Mouse (Mus musculus) thymus, postnatal 4 days (tissue): ENCODE results near the gene Hyou1.
"Not testable (repeated sequence)": the region's sequence is repeated elsewhere in the genome, so short reads cannot be mapped to it uniquely, and the experiment has no call there.

ENCODE experiments used
- DNase-seq: peaks from one replicate; pipeline ENCODE4 v3.0.0; 2021

Hyou1 gene

DNA sequence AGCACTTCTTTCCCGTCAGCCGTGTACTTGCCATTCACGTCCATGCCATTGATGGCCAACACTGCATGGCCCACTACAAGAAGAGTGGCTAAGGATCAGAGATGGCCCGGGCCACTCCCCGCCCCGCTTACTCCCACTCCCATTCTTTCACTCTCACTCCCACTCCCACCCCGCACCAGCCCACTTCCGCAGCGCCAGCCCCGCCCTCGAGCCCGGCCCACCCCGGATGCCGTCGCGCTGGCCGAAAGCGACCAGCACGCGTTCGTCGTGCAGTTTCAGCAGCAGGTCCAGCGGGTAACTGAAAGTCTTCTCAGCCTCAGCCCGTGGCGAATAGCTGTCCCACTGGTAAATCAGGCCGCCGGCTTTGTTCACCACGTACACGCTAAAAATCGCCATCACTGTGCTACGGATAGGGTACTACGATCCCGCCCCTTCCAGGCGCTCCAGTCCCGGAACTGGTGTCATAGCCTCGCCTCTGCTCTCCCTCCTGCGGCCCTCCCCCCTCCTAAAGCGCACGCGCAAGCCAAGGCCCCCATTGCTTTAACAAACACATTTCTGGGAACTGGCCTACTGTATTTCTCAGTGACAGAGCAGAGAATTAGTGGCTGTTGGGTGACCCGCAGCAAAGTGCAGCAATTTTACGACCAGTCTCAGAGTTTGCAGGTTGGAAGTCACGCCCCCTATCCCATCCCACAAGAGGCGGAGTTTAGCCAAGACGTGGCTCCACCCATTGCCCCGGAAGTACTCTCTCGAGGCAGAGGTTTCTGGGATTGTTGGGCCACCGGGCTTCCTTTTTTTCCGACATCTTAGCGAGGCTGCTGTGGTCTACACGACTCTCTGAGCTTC lies 27.8 kb downstream of the Hyou1 start, which contains the start of the genes Rps25 and Trappc4:
Gene Rps25, plus strand, starts transcription at position 234 of the 846 bp plus-strand sequence.
Gene Trappc4, minus strand, starts transcription at position 695 of the 846 bp plus-strand sequence.
- DNase-seq = peak; percentile 95

DNA sequence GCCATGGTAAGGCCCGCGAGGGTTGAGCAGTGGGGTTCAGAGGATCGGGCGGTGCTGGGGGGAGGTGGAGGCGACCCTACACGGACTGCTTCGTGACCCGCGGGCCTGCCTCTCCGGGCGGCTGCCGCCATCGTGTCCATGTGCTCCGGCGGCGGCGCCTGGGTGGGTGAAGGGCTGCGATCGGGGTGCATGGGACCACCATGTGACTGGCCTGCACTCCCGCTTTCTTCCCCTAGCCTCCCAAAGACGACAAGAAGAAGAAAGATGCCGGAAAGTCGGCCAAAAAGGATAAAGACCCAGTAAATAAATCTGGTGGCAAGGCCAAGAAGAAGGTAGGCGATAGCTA lies 28.4 kb downstream of the Hyou1 start:
- no peak for DNase-seq

DNA sequence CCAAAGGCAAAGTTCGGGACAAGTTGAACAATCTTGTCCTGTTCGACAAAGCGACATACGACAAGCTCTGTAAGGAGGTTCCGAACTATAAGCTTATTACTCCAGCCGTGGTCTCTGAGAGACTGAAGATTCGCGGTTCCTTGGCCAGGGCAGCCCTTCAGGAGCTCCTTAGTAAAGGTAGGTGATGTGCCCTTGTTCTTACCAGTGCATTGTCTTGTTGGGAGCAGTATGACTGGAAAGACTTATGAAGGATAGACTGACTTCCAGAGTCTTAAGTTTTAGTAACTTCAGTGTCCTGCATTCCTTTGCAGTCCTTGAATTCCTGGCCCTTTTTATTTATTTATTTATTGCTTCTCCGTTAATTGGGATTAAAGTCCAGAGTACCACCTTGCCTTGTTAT lies 29.4 kb downstream of the Hyou1 start:
- DNase-seq = not testable (repeated sequence)

DNA sequence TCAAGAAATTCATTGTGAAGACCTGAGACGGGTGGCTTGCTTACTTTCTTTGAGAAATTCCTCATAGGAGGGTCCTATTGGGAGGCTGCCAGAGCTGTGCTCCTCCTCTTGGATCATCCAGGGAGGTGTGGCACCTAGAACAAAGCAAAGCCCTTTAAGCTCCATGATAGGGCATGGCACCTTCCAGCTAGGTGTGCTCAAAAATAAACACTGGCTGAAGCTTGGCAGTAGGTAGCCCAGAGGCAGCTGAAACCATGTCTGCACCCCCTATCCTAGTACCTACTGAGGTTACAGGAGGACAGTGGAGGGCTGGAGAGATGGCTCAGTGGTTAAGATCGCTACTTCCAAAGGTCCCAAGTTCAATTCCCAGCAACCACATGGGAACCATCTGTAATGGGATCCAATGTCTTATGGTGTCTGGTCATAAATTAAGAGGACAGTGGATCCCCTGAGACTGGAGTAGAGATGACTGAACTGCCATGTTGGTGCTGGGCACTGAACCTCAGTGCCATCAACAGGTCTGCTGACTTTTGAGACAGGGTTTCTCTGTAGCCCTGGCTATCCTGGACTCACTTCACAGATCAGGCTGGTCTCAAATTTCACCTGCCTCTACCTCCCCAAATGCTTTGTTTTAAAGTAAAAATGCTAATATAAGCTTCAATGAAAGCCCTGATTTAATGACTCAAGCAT lies 31.5 kb downstream of the Hyou1 start:
- DNase-seq = no peak

DNA sequence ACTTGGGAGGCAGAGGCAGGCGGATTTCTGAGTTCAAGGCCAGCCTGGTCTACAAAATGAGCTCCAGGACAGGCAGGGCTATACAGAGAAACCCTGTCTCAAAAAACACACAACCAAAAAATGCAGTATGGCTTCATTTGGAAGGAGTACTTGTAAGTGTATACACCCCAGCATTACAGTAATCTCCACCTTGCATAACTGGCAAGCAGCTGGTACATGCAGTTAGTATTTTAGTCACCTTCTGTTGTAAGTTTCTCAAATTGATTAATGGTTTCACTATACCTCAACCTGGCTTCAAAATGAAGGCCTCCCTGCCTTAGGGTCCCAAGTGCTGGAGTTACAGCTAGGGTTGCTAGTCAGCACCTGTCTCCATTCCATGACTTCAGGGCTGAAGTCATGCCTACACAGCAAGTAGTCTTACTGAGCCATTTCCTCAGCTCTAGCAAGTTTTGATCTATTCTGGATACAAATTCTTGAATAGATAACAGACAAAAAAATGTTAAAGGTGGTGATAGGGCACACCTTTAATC lies 32.4 kb downstream of the Hyou1 start:
- no peak for DNase-seq

DNA sequence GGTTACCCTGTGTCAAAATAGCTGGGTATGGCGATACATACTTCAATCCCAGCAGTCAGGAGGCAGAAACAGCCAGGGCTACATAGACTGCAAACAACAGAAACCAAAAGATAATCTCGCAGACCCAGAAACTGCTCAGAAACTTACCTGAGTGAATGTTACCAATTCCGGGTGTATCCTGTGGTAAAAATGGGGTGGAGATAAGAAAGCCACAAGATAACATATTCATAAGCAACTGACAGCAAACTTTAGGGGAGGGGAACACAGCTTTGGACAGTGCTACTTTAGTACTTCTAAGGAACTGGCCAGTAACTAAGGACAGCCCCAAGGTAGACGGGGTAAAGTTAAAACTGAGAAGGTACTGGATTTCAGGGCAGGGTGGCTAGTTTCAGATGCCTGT lies 33.0 kb downstream of the Hyou1 start:
- DNase-seq = no peak

DNA sequence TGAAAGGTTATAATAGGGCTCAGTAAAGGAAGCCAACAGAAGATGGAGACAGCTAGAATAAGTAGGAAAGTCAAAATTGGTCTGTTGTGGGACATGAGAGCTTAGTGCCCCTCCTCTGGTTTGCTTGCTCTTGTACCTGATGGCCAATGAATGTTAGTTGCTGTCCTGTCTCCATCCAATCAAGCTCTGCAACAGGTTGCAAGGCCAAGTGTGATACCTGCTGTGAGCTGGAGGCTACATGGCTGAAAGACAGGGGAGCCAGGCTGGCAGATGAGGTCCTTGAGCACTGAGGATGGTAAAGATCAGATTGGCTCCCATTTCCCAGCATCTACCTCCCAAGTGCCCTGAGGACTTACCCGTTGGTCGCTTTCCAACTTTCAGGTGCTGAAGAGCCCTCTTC lies 33.5 kb downstream of the Hyou1 start:
- no peak for DNase-seq

DNA sequence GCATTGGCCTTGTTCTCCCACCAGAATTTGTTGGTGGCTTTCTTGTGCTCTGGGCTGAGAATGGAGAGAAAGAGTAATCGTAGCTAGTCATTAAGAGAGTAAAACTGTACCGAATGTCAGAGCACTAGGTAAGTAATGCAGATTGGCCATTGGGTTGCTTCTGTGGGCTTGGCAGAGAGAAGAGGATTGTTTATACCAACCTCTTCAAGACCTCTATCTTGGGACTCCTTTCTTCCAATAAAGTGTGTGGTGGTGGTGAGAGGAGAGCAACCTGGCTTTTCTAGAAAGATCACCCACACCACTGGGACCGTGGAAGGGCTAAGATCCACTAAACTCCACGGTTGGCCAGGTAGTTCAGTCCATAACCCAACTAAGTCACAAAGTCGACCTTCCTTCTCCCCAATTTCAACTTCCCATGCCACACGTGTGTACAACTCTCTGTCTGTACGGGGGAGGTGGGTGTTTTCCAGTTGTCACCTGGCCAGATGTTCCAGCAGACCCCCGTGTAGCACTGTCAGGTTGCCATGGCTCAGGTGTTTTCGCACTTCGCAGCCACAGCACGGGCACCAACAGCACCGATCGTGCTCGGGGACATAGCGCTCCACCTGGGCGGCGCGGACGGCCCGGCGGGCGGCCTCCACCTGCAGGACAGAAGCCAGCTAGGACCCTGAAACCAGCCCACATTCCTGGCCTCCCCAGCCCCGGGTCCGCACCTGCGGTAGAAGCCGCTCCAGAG lies 38.0 kb downstream of the Hyou1 start:
- DNase-seq = no peak

DNA sequence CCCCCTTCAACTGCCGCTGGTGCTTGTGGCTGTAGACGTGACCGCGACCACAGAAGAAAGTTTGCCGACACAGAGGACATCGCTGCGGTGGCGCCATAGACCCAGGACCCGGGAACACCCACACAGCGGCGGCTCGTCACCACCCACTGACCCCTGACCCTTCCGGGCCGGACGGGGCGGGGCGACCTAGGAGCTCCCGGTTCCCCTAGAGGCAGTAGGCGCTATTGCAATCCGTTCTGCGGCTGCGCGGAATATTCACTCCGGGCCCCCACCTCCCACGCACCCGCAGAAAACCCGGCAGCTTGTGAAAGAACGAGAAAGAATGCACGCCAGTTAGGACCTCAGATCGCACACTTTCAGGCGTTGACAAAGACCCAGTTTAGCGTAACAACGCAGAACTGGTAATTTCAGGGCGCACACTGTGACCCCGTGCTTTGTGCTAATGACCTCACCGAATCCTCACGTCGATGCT lies 38.6 kb downstream of the Hyou1 start:
- peak; percentile 95 for DNase-seq

DNA sequence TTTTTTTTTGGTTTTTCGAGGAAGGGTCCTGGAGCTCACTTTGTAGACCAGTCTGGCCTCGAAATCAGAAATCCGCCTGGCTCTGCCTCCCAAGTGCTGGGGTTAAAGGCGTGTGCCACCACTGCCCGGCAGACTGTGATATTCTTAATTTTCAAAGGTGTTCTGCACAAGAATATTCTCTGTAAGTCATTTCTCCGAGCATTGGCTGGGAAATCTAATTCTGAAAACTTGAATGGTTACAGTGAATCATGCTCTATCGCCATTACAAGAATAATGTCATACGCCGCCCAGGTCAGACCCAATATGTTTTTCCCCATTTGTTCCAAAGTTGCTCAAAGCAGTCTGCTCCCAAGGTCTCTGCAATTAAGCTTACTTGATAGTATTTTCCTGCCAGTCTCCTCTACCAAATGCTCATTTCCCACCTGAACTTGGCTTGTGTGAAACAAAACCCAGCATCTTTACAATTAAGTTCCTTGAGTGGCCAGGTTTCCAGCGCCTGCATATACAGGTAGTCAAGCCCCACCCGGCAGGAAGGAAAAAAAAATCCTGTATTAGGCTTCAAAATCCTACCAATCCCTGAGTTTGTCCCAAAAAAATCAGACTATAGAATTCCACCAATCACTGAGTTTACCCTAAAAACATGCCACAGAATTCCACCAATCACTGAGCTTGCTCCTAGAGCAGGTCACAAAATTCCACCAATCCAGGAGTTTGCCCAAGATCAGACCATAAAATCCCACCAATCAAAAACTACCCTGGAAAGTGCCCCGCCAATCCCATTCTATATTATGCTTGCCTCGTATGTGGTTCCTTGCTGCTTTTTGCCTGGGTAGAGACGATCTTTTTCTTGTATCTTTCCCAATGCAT lies 39.5 kb downstream of the Hyou1 start, which contains the start of gene Ccdc84:
Gene Ccdc84, minus strand, starts transcription at position 51 of the 867 bp plus-strand sequence.
- DNase-seq = no peak

DNA sequence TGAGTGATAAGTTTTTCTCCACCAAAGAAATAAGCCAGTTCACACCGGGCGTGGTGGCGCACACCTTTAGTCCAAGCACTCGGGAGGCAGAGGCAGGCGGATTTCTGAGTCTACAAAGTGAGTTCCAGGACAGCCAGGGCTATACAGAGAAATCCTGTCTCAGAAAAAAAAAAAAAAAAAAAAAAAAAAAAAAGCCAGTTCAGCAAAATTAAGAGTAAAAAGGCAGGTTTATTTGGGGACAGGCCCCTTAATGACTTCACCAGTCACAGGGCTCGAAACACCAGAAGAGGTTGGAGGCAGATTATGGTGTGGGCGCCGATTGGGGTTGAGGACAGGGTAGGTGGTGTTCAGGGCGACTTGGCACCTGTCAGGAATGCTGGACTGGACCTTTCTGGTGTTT lies 40.4 kb downstream of the Hyou1 start:
- DNase-seq = not testable (repeated sequence)

DNA sequence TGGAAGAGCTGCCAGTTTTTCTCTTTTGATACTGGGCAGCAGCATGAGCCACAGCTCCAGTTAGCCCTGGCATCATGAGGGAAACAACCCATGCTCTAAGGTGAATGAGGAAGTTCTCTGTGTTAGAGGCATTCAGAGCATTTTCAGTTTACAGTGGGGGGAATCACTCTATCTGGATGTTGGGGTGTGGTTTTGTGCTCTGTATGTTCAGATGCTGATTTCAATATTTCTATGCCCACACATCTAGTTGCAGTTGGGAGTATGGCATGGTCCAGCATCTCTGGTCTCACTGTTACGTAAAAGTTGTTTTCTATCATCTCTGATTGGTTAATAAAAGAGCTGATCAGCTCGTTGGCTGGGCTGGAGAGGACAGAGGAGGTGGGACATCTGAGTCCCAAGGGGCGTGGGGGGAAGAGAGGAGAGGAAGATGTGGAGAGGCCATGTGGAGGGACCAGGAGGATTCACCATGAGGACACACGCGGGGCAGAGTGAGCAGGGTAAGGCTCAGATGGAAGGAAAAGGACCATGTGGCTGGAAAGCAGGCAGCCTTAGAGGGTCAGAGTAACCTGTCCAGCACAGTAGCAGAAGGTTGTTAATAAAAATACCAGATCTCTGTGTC lies 41.1 kb downstream of the Hyou1 start:
- no peak for DNase-seq

DNA sequence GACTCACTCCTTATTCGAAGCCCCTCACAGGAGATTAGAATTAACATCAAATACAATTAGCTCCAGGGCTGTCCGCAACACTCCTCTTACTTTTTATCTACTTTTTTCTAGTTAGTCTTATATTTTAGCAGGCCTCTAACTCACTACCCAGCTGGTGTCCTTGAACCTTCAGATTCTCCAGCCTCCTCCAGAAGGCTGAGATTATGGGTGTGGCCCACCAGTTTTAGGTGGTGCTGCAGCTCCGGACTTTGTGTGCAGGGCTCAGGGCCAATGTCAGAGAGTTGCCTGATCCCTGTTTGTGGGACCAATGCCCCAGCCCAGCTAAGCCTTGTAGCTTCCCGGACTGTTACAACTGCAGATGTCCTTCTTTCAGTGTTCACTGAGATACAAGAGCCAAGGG lies 44.3 kb downstream of the Hyou1 start:
- no peak for DNase-seq

DNA sequence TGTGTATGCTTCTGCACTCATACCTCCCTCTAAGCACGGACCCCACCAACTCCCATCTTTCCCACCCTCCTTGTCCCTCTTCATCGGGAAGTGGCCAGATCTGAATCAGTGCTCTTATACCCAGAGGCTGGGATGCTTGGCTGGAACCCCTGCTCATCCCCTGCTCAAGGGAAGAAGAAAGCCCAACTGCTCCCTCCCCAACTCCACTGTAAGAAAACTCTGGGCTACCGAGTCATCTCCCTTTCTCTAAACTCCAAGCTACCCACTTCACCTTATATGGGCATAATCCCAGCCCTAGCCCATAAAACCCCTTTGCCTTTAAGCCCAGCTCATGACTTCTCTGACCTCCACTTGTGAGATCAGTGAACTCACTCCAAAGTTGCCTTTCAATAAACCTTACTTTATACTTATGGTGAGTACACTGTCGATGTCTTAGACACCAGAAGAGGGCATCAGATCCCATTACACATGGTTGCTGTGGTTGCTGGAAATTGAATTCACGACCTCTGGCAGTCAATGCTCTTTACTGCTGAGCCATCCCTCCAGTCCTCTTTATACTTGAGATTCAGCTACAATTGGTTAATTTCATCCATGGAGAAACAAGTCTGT lies 53.4 kb downstream of the Hyou1 start:
- DNase-seq = no peak

DNA sequence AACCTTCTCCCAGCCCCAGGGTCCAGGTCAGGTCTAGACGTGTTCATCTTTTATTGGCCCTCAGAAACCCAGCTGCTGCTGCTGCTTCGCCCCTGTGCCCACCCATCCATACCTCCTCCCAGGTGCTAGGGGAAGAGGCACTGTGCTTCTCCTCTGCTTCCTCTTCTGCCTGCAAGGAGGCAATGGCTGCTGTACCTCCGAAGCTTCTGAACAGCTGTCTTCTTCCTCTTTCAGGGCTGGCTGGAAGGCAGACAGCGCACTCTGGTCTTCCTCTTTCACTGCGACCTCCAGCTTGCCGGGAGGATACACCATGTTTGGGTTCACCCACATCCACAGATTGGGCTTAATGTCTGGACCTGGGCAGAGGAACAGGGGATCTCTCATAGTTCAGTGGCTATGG lies 56.5 kb downstream of the Hyou1 start:
- peak; percentile 36 for DNase-seq

DNA sequence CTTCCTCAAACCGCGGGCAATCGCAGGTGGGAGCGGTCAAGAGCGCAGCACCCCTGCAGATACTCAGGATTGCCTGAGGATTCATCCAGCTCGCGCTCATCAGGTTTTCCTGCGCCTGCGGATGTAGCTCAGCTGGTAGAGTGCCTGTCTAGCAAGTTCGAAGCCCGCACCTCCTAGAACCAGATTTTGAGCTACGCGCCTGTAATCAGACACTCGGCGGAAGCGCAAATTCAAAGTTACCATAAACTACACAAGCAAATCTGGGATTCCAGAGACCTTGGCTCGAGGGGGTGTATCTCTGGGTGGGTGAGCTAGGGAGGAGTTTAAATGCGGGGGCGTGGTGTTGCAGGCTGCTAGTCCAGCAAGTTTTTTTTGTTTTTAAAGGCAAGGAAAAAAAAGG lies 61.7 kb downstream of the Hyou1 start, which contains the start of gene Foxr1:
Gene Foxr1, minus strand, starts transcription at position 176 of the 400 bp plus-strand sequence.
- DNase-seq = no peak
